Mouse (Mus musculus) megakaryocyte progenitor cell, adult 5-6 weeks (primary cell): ENCODE data around the gene Txnrd3. TPM values are rescaled to one million over a fixed set of nuclear protein-coding genes. Genes with fewer than 3 reads are reported as not detected.

Experiments used
- ATAC-seq: replicated peaks from 2 replicates; pipeline ENCODE4 v1.8.0; 2016; ENCODE audit warnings: mild to moderate bottlenecking, moderate TSS enrichment, inconsistent platforms; ENCODE audit not compliant: poor library complexity
- total RNA-seq, 2 experiments: library from RNA; stranded (forward) in 1 of 2; stranded (reverse) in 1 of 2; fragments of 157-497, 149-512 nt in 1 of 2; fragments of 200-1000 nt in 1 of 2; gene quantifications; 2 replicates each; pipeline versions ENCODE4 v1.2.3 to v1.2.4; 2015 to 2017

Txnrd3 gene
- total RNA-seq, 2 experiments from 2014 or later, result 4.3 to 9.6 TPM

DNA sequence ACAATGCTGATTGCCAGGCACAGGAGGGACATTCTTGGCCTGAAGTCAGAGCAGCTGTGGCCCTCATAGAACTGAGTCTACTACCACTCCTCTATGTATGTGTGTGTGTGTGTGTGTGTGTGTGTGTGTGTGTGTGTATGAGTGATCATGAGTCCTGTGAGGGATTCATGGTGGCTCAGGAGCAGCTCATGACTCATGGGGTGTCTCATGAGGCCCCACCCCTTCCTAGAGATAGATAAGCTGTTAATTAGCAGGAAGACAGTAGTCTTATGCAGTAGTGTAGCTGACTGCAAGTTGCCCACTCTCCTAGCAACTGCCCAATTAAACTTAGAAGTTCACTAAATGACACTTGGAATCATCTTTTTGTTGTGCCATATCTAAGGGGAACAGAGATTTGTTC lies 8.0 kb downstream of the Txnrd3 start:
- no peak for ATAC-seq

DNA sequence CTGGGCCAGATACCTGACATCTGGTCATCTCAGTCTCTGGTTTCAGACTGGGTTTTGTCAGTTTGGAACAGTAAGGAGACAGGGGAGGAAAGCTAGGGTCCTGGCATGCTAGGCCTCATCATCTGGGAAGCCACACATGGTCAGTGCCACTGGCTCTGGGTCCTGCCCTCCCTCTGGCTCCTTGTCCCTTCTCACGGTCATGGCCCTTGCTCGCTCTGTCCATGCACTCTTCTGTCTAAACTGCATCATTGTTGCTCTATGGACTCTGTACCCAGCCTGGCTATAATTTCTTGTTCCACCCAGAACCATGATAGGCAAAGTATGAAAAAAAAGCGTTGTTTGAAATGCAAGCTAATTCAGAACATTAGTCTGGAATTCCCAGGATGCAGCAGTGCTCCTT lies 11.2 kb downstream of the Txnrd3 start:
- no peak for ATAC-seq

DNA sequence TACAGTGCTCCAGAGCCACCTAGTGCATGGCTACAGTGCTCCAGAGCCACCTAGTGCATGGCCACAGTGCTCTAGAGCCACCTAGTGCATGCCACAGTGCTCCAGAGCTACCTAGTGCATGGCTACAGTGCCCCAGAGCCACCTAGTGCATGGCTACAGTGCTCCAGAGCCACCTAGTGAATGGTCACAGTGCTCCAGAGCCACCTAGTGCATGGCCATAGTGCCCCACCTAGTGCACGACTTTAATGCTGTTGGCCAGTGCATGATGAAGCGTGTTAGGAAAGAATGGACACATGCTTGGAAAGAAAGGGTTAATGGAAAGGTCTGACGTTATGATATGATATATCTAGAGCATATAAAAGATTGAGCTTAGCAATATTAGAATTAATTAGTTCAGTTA lies 14.6 kb downstream of the Txnrd3 start:
- ATAC-seq, result no peak

DNA sequence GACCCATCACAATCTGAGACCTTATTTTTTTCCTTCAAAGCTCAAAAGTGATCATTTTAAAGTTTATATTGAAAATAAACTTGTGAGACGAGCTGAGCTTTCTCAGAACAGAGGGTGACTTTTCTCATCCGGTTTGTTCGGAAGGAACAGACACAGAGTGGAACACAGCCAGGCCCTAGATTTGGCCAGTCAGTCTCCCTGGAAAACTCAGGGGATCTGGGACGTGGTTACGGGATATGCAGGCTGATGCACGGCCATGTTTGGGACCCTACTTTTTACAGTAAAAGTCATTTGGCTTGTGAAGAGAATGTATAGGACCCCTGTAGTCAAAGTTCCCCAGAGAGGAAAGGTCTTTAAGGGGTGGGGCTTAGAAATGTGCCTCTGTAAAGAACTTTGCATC lies 15.1 kb downstream of the Txnrd3 start:
- ATAC-seq, result no peak

DNA sequence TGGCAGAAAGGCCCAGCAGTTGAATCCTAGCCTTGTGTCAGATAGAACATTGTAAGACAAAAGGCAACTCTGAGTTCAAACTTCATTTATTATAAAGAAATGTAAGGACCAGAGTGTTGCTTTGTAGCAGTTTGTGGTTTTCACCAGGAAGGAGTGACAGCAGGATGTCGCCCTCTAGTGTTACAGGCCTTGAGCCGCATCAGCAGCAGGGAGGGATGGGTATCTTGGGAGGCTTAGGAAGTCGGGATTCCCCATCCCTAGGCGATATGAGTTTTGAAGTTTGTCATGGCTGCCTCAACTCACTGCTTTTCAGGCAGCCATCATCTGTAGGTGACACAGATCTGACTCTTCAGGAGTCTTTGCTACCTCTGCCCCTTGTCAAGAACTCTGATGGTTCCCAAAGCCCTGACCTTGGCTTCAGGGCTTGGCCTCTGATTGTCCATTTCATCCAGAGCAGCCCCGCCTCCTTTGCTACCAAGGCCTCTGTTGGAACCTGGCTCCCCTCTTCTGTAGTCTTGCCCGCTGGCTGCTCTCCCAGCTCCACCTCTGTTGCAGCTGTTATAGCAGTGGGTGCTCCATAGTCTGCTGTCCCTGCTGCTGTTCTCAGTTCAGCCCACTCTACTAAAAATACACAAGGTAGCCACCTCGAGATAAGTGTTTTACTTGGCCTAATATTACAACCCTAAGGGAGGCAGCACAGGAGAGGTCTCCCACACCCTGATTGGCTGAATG lies 16.1 kb downstream of the Txnrd3 start:
- ATAC-seq, result peak; percentile 83

DNA sequence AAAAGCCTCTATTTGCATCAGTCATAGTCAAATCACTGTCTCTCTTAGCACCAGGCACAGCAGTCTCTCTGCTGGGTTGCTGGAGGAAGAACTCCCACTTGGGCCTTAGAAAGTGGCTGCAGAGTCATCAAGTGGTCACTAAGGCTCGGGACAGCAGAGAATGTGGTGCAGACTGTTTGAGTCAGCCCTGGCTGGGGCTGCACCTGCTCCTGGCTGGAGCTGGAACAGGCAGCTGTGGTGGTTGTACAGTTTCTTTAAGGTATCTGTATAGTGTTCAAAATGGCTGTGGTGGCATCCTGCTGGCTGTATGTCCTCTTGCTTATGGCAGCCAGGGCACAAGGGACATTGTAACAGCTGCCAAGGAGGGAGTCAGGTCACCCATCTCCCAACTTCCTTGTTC lies 16.7 kb downstream of the Txnrd3 start:
- ATAC-seq, result no peak

DNA sequence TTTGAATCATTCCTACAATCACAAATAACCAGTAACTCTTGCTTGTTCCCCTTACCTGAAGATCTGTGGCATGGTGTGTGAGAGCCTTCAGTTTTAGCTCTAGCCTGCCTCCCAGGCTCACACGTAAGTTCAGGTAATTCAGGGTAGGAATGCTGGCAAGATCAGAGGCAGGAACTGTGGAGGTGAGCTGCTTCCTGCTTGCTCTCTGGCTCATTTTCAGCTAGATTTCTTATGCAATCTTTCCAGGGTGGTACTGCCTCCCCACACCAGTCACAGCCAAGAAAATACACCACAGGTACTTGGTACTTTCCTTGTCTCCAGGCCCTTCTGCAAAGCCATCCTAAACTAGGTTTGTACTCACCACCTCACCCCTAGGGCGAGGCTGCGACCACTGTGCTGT lies 18.7 kb downstream of the Txnrd3 start:
- ATAC-seq, result no peak

DNA sequence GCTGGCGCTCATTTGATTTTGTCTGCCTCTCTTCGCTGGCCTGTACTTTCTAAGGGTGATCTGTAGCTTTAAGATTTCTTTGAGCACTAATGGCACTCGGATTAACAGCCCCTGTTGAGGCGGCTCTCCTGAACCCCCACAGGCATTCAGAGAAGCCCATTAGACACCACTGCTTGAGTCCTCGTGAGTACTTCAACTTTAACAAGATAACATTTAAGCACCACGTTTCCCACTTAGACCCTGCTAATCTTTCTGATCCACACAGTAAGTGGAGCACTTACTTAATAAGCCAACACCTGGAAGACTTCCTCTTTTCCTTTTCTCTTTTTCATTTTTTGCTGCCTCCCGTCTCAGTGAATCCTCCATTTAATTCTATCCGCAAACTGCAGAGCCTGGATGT lies 21.4 kb downstream of the Txnrd3 start:
- ATAC-seq, result no peak

DNA sequence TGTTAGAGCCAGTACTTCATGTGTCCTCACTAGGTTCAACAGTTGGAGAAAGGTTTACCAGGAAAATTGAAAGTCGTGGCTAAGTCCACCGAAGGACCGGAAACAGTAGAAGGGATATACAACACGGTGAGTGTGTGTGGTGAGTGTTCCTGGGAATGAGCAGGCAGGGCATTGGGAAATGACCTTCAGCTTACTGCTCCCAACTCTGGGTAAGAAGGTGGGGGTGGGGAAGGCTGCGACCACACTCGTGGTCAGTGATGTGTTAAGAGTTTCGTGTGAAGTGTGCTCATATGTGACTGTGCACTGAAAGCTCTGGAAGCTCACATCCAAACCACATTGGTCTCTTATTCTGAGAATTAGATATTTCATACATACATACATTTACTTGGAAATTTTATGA lies 21.9 kb downstream of the Txnrd3 start:
- ATAC-seq, result peak; percentile 37; the same call in 1 of the 2 replicates

DNA sequence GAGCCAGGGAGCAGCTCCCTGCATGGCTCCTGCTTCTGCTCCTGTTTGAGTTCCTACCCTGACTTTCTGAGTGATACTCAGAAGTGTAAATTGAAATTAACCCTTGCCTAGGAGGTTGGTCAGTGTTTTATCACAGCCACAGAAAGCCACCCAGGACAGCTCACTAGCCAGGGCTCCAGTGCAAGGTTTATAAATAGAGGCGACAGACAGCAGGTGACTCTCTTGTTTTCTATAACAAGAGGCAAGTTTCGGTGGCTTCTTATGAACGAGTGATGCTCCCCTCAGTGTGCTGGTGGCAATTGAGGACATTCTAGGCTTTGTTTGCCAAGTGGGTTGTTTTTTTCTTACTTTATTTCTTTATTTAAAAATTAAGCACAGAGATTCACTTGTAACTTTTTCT lies 23.2 kb downstream of the Txnrd3 start:
- ATAC-seq, result no peak

DNA sequence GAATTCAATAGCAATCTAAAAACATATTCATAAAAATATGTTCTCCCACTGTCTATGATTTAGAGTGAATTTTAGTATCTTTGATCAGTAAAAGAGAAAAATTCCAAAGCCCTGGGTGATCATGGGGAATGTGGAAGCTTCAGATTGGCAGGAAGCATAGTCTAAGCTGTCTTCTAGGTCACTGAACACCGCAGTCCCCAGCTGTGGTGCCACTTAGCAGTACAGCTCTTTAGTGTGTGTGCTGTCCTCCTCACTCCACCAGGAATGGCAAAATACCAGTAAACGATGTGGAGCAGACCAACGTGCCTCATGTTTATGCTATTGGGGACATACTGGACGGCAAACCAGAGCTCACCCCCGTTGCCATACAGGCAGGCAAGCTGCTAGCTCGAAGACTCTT lies 25.8 kb downstream of the Txnrd3 start:
- ATAC-seq, result no peak

DNA sequence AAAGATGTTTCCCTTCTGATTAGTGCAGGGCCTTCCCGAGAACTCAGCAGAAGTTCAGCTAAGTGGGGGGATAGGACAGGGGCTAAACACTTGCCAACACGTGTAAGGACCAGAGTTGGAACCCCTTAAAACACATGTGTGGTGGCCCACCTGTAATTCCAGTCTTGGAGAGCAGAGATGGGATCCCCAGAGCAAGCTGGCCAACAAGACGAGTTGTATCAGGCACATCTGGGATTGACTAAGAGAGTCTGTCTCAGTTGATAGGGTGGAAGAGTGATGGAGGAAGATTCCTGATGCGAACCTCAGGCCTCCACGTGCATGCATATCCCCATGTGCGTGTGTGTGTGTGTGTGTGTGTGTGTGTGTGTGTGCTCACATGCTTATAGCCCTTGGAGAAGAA lies 27.6 kb downstream of the Txnrd3 start:
- no peak for ATAC-seq

DNA sequence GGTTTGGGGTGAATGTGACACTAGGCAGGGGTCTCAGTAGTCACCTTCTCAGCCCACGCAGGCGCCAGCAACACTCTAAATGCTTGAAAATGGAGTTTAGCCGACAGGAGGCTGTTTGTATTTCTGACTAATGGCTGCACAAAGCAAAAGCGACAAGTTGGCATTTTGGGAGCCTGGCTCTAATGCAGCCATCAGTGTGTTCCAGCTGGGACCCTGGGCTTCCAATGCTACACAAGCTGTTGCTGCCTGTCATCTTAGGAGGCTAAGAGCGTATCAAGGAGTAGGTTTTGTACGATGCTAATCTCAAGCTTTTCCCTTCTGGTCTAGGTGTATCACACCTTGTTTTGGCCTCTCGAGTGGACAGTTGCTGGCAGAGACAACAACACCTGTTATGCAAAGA lies 28.9 kb downstream of the Txnrd3 start:
- ATAC-seq, result no peak

DNA sequence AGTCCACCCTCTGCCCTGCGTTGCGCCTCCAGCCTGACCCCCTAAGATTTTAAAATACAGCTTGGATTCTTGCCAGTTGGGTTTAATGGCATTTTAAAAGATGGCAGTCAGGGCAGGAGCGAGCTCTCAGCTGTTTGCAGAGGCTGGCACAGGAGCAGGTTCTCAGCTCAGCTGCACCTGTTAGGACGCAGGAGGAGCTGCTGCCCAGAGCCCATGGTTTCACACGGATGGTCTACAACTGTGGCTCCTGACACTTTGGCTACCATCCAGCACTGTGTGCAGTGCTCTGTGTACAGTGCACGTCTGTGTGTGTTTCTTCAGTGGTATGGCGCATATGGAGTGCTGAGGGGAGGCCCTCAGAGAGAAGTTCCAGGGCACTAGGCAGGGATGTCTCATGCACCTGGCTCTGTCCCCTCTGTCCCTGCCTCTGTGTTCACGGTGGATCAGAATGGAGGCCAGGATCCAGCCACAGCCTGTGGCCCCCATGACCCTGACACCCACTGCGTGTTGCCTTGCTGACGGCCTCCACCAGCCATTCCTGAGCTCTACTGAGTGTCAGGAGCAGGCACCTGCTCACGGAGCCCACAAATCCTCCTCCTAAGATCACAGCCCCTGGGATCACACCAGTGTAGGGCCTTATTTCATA lies 29.5 kb downstream of the Txnrd3 start:
- ATAC-seq, result no peak

DNA sequence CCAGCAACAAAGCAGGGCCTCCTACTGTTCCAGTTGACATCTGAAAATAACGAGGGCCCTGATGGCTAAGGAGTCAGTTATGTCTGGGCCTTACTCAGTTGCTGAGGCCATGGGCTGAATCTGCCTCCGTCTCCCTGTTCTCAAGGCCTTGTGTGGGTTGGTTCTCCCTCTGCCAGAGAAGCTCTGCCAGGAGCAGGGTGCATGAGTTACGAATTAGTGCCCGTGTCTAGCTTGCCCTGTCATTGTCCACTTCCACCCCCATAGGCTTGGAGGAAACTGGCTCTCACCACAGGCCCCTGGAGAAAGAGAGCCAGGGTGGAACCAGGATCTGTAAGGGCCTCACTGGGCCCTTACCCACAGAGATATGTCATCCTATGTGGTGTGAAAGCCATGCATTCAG lies 34.7 kb downstream of the Txnrd3 start:
- ATAC-seq, result no peak

DNA sequence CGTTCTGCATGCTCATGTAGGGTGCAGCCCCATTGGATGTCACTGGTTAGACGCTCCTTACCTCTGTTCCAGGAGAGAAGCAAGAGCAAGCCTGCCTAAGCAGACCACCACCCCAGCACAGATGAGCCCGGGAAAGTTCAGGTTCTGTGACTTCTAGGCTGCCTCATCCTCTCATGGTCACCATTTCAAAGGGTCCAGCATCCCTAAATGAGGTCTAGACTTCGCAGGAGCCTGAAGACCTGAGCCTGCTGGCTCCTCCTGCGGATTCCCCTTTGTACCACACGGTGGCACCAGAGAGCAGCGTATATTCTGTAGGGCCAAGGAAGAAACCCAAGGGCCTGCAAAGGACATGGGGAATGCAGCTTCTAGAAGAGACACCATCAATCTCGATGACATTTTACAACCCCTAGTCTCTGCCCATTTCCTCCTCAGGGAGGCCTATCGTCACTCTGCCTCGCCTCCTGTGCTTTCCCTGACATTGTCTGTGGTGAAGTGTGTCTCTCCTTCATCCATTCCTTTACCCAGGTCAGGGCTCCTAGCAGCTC lies 35.6 kb downstream of the Txnrd3 start:
- peak; percentile 95 for ATAC-seq

DNA sequence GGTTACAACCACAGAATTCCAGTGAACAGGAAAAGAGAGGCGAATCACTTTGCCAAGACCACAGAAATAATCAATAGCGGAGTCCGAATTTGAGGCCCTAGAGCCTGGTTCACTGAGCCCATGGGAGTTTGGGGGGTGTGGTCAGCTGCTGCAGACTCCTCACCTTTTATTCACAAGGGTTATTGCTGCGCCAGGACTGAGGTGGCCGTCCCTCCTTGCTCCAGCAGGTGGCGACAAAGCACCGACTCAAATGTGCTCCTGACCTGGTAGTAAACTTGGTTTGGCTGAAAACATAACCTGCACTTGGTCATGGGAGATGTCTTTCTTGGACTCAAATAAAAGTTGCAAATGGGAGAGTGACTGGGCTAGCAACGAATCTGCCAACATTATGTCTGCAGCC lies 36.4 kb downstream of the Txnrd3 start:
- peak; percentile 94 for ATAC-seq

DNA sequence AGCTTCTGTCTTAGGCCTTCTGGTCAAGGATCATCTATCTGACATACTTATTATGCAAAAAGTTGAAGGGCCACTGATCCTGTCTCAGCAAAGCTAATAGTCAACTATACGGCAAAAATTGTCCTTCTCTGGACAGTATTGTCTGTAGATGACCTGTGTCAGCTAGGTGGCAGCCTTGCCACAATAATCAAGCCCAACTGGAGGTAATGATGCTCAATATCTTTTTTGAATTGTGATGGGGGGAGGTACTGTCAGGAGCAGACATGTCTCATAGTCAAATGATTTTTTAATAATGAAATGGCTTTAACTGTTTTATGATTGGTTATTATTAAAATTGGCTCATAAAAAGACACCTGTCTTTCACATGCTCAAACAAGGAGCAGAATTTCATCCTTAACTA lies 40.4 kb downstream of the Txnrd3 start:
- no peak for ATAC-seq

DNA sequence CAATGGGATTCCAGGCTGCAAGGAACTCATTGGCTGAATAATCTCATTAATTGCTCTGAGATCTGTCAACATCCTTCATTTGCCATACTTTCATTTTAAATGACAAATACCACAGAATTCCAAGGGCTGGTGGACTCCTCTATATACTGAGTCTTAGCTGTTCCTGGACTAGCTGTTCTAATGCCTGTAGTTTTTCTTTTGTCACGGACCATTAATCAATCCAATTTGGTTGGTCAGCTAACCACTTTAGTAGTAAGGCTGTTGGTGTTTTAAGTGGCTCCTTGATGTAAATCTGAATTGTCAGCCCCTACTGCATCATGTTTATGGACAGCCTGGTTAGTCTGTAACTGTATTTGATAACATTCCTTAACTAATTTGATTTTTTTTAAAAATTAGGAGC lies 43.3 kb downstream of the Txnrd3 start:
- ATAC-seq, result no peak

DNA sequence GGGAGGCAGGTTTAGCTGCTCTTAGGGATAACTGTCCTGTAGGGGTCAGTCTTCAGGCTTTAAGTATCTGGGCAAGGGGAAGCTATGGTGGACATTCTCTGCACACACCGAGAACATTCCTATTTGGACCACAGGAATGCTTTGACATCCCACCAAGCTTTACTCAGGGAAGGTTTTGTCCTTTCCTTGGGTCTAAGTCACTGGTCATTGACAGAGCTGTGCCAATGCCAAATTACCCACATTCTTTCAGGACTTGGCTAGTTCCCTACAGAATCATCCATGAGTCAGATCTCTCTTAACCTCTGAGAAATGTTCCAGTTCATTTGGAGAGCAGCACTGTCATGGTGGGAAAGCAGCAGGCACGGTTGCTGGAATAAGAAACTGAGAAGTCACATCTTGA lies 62.8 kb downstream of the Txnrd3 start:
- ATAC-seq, result no peak

DNA sequence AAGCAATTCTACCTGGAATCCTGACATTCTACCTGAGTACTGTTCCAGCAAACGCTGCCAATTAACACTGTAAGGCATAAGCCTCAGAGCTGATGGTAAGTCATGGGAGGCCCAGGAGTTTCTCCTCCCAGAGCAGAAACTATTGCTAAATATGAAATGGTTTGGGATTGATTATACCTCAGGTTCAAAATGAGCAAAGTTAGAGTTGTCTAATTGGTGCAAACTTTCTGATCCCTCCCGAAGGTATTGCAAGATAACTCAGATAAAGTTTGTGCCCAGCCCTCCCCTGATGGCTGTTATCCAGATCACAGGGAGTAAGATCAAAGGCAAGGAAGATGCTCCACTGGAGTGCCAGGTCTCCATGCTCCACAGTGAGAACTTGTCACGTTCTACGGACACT lies 63.5 kb downstream of the Txnrd3 start, which contains the start of gene Vmn1r40:
Vmn1r40 (plus strand) TSS at position 301 of the 400 bp plus-strand sequence.
- ATAC-seq, result no peak

DNA sequence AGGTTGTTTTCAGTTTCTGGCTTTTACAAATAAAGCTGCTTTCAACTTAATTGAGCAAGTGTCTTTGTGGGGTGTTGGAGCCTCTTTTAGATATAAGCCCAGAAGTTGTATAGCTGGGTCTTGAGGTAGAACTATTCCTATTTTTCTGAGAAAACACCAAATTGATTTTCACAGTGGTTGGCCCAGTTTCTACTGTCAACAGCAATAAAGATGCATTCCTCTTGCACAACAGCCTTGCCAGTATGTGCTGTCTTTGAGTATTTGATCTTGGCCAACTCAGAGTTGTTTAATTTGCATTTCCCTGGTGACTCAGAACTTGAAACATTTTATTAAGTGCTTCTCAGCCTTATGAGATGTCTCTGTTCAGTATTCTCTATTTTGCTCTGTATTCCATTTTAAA lies 74.3 kb downstream of the Txnrd3 start:
- no peak for ATAC-seq
